Mouse (Mus musculus) monocyte, adult 2 months (primary cell): ENCODE data around the gene Eva1c.
"Not testable (repeated sequence)": the region's sequence is repeated elsewhere in the genome, so short reads cannot be mapped to it uniquely, and the experiment has no call there.

Experiments
- DNase-seq, 2 experiments: peaks; one replicate each; pipeline ENCODE4 v3.0.0; 2022; ENCODE audit warnings: low spot score in 2 of 2, low read depth in 1 of 2

Eva1c gene

GRCm38 (mm10) chr16:90823986-90824385, 2.5 kb upstream of the Eva1c start:
- DNase-seq = not testable (repeated sequence)

- no peak for DNase-seq
These were observed 478 bp upstream of the Eva1c start for GRCm38 (mm10) chr16:90826041-90826440.

GRCm38 (mm10) chr16:90827498-90827897, 979 bp downstream of the Eva1c start:
- no peak for DNase-seq

- DNase-seq = no peak
These were observed 2.6 kb downstream of the Eva1c start for GRCm38 (mm10) chr16:90829136-90829535.

GRCm38 (mm10) chr16:90829894-90830685, 3.6 kb downstream of the Eva1c start:
- DNase-seq = peak; percentile 36 to 60

GRCm38 (mm10) chr16:90830686-90831439, 4.3 kb downstream of the Eva1c start:
- DNase-seq = peak in 1 of 2 experiments; percentile 30

GRCm38 (mm10) chr16:90831676-90832075, 5.2 kb downstream of the Eva1c start:
- DNase-seq = no peak

- no peak for DNase-seq
These were observed 6.0 kb downstream of the Eva1c start for GRCm38 (mm10) chr16:90832495-90832894.

- no peak for DNase-seq
These were observed 6.7 kb downstream of the Eva1c start for GRCm38 (mm10) chr16:90833041-90833791.

GRCm38 (mm10) chr16:90837431-90837830, 10.9 kb downstream of the Eva1c start:
- DNase-seq = no peak

GRCm38 (mm10) chr16:90842164-90842563, 15.6 kb downstream of the Eva1c start:
- no peak for DNase-seq

- DNase-seq = no peak
These were observed 18.5 kb downstream of the Eva1c start for GRCm38 (mm10) chr16:90845038-90845437.

- DNase-seq = no peak
These were observed 19.1 kb downstream of the Eva1c start for GRCm38 (mm10) chr16:90845591-90845990.

GRCm38 (mm10) chr16:90848697-90849096, 22.2 kb downstream of the Eva1c start:
- no peak for DNase-seq

- no peak for DNase-seq
These were observed 22.7 kb downstream of the Eva1c start for GRCm38 (mm10) chr16:90849262-90849661.

GRCm38 (mm10) chr16:90850881-90851280, 24.4 kb downstream of the Eva1c start:
- no peak for DNase-seq

- no peak for DNase-seq
These were observed 25.3 kb downstream of the Eva1c start for GRCm38 (mm10) chr16:90851621-90852334.

GRCm38 (mm10) chr16:90856552-90857200, 30.2 kb downstream of the Eva1c start:
- no peak for DNase-seq

GRCm38 (mm10) chr16:90858206-90858605, 31.7 kb downstream of the Eva1c start:
- DNase-seq = no peak

- no peak for DNase-seq
These were observed 36.5 kb downstream of the Eva1c start for GRCm38 (mm10) chr16:90863036-90863435.
